Mouse (Mus musculus) heart, embryonic 13.5 days (tissue): Measurements from ENCODE around the gene Igsf11. TPM values are rescaled to one million over a fixed set of nuclear protein-coding genes. Genes with fewer than 3 reads are reported as not detected.

Source experiments
- ATAC-seq: fragments of 200-750 bp; cut with Nextera tagmentation; 2 replicates; pipeline ENCODE4 v1.8.0; 2017; ENCODE audit warnings: moderate TSS enrichment; ENCODE audit not compliant: insufficient number of reproducible peaks, low FRiP score, low TSS enrichment; ENCODE audit errors: extremely low read depth
- H3K27ac ChIP-seq: fragments of 300-500 bp; sonication (generic); replicated peaks from 2 replicates; pipeline ENCODE4 v1.5.1; 2015; ENCODE audit warnings: moderate library complexity, mild to moderate bottlenecking, inconsistent platforms
- H3K27me3 ChIP-seq: fragments of 300-500 bp; sonication (generic); replicated peaks from 2 replicates; pipeline ENCODE4 v1.6.1; 2015; ENCODE audit warnings: mild to moderate bottlenecking, inconsistent platforms
- H3K36me3 ChIP-seq: fragments of 300-500 bp; sonication (generic); 2 replicates; pipeline ENCODE4 v1.6.1; 2015; ENCODE audit warnings: mild to moderate bottlenecking, inconsistent platforms
- H3K4me1 ChIP-seq: fragments of 300-500 bp; sonication (generic); 2 replicates; pipeline ENCODE4 v1.6.1; 2015; ENCODE audit warnings: inconsistent platforms
- H3K4me2 ChIP-seq: fragments of 300-500 bp; sonication (generic); 2 replicates; pipeline ENCODE4 v1.6.1; 2015; ENCODE audit warnings: inconsistent platforms, mild to moderate bottlenecking, moderate library complexity
- H3K4me3 ChIP-seq: fragments of 300-500 bp; sonication (generic); 2 replicates; pipeline ENCODE4 v1.5.1; 2015; ENCODE audit warnings: moderate library complexity, mild to moderate bottlenecking, inconsistent platforms
- H3K9ac ChIP-seq: fragments of 300-500 bp; sonication (generic); 2 replicates; pipeline ENCODE4 v1.6.1; 2015; ENCODE audit warnings: inconsistent platforms, mild to moderate bottlenecking, moderate library complexity
- H3K9me3 ChIP-seq: fragments of 300-500 bp; sonication (generic); 2 replicates; pipeline ENCODE4 v1.6.1; 2016; ENCODE audit warnings: inconsistent platforms
- WGBS: fragments of 180-500 bp; shearing (Covaris S2); methylation state at CpG from one replicate; pipeline ENCODE4 v1.1.7; 2015; ENCODE audit warnings: mixed read lengths; 5-methylcytosine and 5-hydroxymethylcytosine counted together
- polyA plus RNA-seq: library from polyadenylated mRNA; unstranded; fragments of >200 nt; fragmentation: Nextera tagmentation; extraction: Ambion mirVana; gene quantifications from 2 replicates; pipeline ENCODE4 v1.2.1, GENCODE M21; 2015

Igsf11 gene
- polyA plus RNA-seq, 1 experiment from 2014 or later = 0.27 TPM

- Histone ChIP-seq H3K4me1 (peaks cover 10% of the 10 kb centered on the region; the same call in 1 of the 2 replicates), H3K27ac (no peak overlapping the region), H3K4me2 (no peak overlapping the region), H3K27me3 (no peaks in the 10 kb centered on the region), H3K4me3 (no peak overlapping the region), H3K9me3 (no peaks in the 10 kb centered on the region), H3K9ac (no peak overlapping the region), H3K36me3 (no peaks in the 10 kb centered on the region)
- ATAC-seq = no peak
- 87% methylated on average over 3 of the region's 3 CpGs for WGBS
Measured at GRCm38 (mm10) chr16:38940805-38941204, 48.3 kb downstream of the Igsf11 start.

DNA sequence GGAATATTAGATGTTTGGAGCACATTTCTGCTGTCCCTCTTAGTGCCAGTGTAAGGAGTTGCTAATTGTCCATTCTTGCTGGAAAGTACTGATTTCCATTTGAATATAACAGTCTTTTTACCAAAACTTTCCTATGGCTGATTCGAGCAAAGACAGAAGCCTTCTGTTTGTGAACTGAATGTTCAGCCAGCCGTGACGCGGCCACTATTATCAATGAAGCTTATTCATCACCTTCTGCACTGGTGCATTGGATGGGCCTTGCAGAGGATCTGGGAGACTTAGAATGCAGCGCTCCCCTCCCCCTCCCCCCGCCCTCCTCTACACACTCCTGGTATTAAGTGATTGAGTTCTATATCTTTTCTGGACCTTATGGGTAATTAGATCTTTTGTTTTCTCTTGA lies 48.8 kb downstream of the Igsf11 start:
- Histone ChIP-seq H3K36me3 (no peaks in the 10 kb centered on the region), H3K4me1 (peaks cover 11% of the 10 kb centered on the region; the same call in 1 of the 2 replicates), H3K27ac (no peak overlapping the region), H3K9ac (no peak overlapping the region), H3K4me3 (no peak overlapping the region), H3K9me3 (no peaks in the 10 kb centered on the region), H3K27me3 (no peaks in the 10 kb centered on the region), H3K4me2 (no peak overlapping the region)
- WGBS = 64% methylated on average over 6 of the region's 6 CpGs
- ATAC-seq = no peak

GRCm38 (mm10) chr16:38943706-38944550 lies 51.5 kb downstream of the Igsf11 start:
- 19% methylated on average over 5 of the region's 5 CpGs for WGBS
- H3K9ac ChIP-seq = no peak overlapping the region
- no peak for ATAC-seq
- no peaks in the 10 kb centered on the region for H3K9me3 ChIP-seq
- no peak overlapping the region for H3K4me3 ChIP-seq
- H3K36me3 ChIP-seq = no peaks in the 10 kb centered on the region
- H3K4me2 ChIP-seq = no peak overlapping the region
- no peaks in the 10 kb centered on the region for H3K27me3 ChIP-seq
- no peak overlapping the region; the same call in 1 of the 2 replicates for H3K27ac ChIP-seq
- peaks cover 11% of the 10 kb centered on the region; the same call in 1 of the 2 replicates for H3K4me1 ChIP-seq

DNA sequence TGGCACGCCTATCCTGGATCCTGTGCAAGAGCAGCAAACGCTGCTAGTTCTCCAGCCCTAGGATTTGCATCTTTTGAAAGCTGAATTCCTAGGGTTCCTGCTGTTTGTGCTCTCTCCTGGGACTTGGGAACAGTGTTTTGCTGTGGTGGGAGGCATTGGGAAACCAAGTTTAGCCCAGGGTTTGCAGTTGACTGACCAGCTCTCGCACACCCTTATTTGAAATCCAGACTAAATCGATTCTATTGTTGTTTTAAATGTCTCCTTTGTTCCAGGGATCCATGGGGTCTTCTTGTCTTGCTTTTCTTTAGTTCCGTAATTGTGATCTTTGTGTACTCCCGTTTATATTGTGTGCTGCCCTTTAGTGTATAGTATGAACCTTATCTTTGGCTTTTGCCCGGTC lies 52.6 kb downstream of the Igsf11 start:
- 76% methylated on average over 7 of the region's 7 CpGs for WGBS

GRCm38 (mm10) chr16:38945581-38945981 lies 53.1 kb downstream of the Igsf11 start:
- no peak overlapping the region for H3K4me3 ChIP-seq
- no peak for ATAC-seq

More for the DNA sequence above, 52.6 kb downstream of the Igsf11 start:
- Histone ChIP-seq H3K9ac (no peak overlapping the region), H3K4me3 (no peak overlapping the region), H3K27me3 (no peaks in the 10 kb centered on the region), H3K36me3 (no peaks in the 10 kb centered on the region), H3K4me1 (peaks cover 11% of the 10 kb centered on the region; the same call in 1 of the 2 replicates), H3K9me3 (no peaks in the 10 kb centered on the region), H3K27ac (no peak overlapping the region), H3K4me2 (no peak overlapping the region)
- no peak for ATAC-seq

DNA sequence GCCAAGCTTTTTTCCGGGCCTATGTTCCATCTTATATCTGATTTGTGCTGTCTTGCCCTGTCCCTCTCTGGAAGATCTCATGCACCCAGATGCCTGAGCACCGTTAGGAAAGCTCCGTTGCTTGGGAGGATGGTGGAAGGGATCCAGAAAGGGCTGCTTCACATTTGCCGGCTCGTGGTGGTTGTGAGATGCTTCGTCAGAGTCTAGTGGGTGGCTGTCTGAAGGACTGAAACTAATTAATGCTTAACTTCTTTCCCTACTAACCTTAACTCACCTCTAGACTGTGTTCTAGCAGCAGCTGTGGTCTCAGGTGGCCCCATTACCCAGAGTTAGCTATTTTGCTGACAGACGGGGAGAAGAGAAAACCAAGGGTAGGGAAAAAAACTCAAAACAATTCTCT lies 54.0 kb downstream of the Igsf11 start:
- WGBS = 48% methylated on average over 7 of the region's 7 CpGs
- Histone ChIP-seq H3K4me2 (no peak overlapping the region), H3K9ac (no peak overlapping the region), H3K4me3 (no peak overlapping the region), H3K4me1 (peaks cover 11% of the 10 kb centered on the region; the same call in 1 of the 2 replicates), H3K9me3 (no peaks in the 10 kb centered on the region), H3K27me3 (no peaks in the 10 kb centered on the region), H3K36me3 (no peaks in the 10 kb centered on the region), H3K27ac (no peak overlapping the region)
- ATAC-seq = no peak

More at GRCm38 (mm10) chr16:38945581-38945981, 53.1 kb downstream of the Igsf11 start:
- no peaks in the 10 kb centered on the region for H3K9me3 ChIP-seq
- H3K4me1 ChIP-seq = peaks cover 11% of the 10 kb centered on the region; the same call in 1 of the 2 replicates
- no peaks in the 10 kb centered on the region for H3K27me3 ChIP-seq
- H3K27ac ChIP-seq = no peak overlapping the region
- no peak overlapping the region for H3K9ac ChIP-seq
- no peak overlapping the region for H3K4me2 ChIP-seq
- no peaks in the 10 kb centered on the region for H3K36me3 ChIP-seq
- WGBS = 87% methylated on average over 10 of the region's 10 CpGs

DNA sequence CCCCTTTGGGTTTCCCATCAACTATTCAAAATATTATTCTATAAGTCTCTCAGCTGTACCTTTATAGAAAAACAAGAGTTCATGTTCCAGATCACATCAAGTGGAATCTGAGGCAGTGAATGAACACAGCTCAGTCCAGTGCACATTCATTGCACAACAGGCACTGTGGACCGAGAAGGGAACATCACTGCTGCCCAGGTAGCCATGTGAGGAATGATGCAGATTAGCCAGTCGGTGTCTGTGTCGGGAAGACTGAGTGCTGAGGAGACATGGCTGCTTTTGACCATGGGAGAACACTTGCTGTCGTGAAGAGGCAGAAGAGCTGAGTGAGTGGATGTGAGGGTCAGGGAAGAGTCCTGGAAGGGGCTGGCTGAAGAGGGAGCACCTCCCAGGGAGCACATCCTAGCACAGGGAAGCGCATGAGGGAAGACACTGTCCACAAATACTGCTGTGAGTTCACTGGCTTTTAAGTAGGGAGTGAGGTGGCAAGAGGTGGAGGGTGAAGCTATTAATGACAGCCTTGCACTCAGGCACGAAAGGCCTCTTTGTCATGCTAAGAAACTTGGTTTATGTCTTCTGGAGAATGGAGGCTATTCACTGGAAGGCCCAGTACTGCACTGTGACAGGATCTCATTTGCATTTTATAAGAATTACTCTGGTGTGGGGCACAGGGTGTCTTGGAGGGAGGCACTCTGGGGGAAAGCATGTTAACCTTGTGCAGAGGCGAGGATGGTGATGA lies 54.8 kb downstream of the Igsf11 start:
- H3K4me3 ChIP-seq = no peak overlapping the region
- peaks cover 15% of the 10 kb centered on the region for H3K4me1 ChIP-seq
- no peak overlapping the region for H3K9ac ChIP-seq
- no peak overlapping the region for H3K27ac ChIP-seq
- H3K27me3 ChIP-seq = no peaks in the 10 kb centered on the region
- H3K9me3 ChIP-seq = no peaks in the 10 kb centered on the region
- 79% methylated on average over 7 of the region's 7 CpGs for WGBS
- no peaks in the 10 kb centered on the region for H3K36me3 ChIP-seq
- no peak for ATAC-seq
- H3K4me2 ChIP-seq = no peak overlapping the region

- Histone ChIP-seq H3K27me3 (no peaks in the 10 kb centered on the region), H3K9me3 (no peaks in the 10 kb centered on the region), H3K4me1 (peaks cover 18% of the 10 kb centered on the region), H3K36me3 (no peaks in the 10 kb centered on the region), H3K4me2 (no peak overlapping the region), H3K4me3 (no peak overlapping the region), H3K27ac (no peak overlapping the region), H3K9ac (no peak overlapping the region)
- ATAC-seq = no peak
- WGBS = 74% methylated on average over 5 of the region's 5 CpGs
Measured at GRCm38 (mm10) chr16:38948441-38948840, 56.0 kb downstream of the Igsf11 start.

- Histone ChIP-seq H3K4me2 (no peak overlapping the region), H3K9ac (no peak overlapping the region), H3K27me3 (no peaks in the 10 kb centered on the region), H3K27ac (no peak overlapping the region), H3K36me3 (no peaks in the 10 kb centered on the region), H3K9me3 (no peaks in the 10 kb centered on the region), H3K4me3 (no peak overlapping the region), H3K4me1 (peaks cover 14% of the 10 kb centered on the region)
- ATAC-seq = no peak
- WGBS = 94% methylated on average over 3 of the region's 3 CpGs
Measured at GRCm38 (mm10) chr16:38952881-38953280, 60.4 kb downstream of the Igsf11 start.

DNA sequence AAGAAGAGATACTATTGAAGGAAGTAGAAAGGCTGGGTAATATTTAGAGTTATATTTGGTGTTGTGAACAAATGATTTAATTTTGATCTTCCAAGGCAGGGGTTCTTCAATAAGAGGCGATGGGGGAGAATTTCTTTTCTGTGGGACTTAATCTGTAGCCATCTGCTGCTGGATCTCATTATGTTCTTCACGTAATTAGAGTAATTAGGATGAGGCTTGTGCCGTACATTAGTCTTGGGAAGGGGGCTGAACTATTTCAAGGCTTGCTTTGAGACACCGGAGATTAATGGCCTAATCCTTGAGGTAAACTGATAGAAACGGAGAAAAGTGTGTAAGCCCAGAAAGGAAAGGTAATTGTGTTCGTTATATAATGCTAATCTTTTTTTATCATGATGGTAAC lies 61.4 kb downstream of the Igsf11 start:
- Histone ChIP-seq H3K4me3 (no peak overlapping the region), H3K9ac (no peak overlapping the region), H3K9me3 (no peaks in the 10 kb centered on the region), H3K36me3 (no peaks in the 10 kb centered on the region), H3K4me1 (peaks cover 14% of the 10 kb centered on the region), H3K27ac (no peak overlapping the region), H3K27me3 (no peaks in the 10 kb centered on the region), H3K4me2 (no peak overlapping the region)
- 82% methylated on average over 6 of the region's 6 CpGs for WGBS
- no peak for ATAC-seq

DNA sequence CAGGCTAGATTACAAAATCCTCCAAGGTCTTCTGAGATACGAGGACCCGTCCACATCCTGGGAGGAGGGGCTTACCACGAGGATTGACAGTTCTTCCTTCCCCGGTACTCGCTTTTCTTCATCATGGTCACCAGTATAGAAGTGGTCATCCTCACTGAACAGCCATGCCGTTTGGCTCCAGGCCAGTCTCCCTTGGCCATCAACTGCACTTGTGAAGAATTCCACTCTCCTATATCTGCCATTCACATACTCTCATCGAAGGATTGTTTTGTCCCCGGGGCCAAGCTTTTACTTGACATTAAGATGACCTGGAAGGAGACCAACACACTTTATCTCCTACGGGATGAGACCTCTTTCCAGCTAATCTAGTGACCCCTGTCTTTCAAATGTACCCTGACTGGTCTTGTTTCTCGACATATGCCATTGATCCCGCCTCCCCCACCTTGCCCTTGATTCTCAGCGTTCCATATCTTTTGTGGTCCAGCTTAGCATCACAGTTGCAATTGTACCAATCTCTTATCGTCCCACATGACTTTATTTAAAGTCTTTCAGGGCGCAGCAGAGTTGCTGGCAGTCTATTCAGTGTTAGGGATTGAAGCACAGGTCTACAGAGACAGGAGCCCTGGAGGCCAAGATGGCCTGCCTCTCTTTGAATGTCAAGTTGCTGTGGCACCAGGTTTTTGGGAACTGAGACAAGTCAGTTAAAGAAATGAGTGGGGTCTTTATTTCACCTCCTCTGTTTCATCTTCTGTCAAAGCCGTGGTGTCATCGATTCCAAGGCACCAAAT lies 62.2 kb downstream of the Igsf11 start:
- Histone ChIP-seq H3K4me1 (peaks cover 14% of the 10 kb centered on the region), H3K27ac (no peak overlapping the region), H3K4me3 (no peak overlapping the region), H3K9me3 (no peaks in the 10 kb centered on the region), H3K27me3 (no peaks in the 10 kb centered on the region), H3K4me2 (no peak overlapping the region), H3K9ac (no peak overlapping the region), H3K36me3 (no peaks in the 10 kb centered on the region)
- ATAC-seq = no peak
- 65% methylated on average over 16 of the region's 16 CpGs for WGBS
